Mouse (Mus musculus): ENCODE results near the gene Etfdh. TPM values are rescaled to one million over a fixed set of nuclear protein-coding genes. Genes with fewer than 3 reads are reported as not detected.

Etfdh gene
- polyA plus RNA-seq (2016; fragmentation: Nextera tagmentation; extraction: Ambion mirVana), result 42.2 and 42.5 TPM in 2 replicates

GRCm38 (mm10) chr3:79629416-79629730 lies at the start of gene Etfdh:
Gene Etfdh (minus strand): TSS chr3:79629500.
- H3K36me3 ChIP-seq (replicated peaks), result peaks cover 25% of the 10 kb centered on the region
- peak within 1 kb of the TSS; percentile 76 for H3K9ac ChIP-seq
- ATAC-seq (ENCODE audit: low FRiP score), result peak; percentile 54; the same call in 1 of the 2 replicates
- no peaks in the 10 kb centered on the region for H3K27me3 ChIP-seq
- under 1% methylated on average over 10 of the region's 11 CpGs for WGBS
- peak within 1 kb of the TSS; percentile 75 for H3K4me2 ChIP-seq
- H3K27ac ChIP-seq, result peak within 1 kb of the TSS; percentile 78
- H3K4me1 ChIP-seq, result peaks cover 14% of the 10 kb centered on the region
- peaks cover 9% of the 10 kb centered on the region; the same call in 1 of the 2 replicates for H3K9me3 ChIP-seq
- peak within 1 kb of the TSS; percentile 72 for H3K4me3 ChIP-seq (replicated peaks)

GRCm38 (mm10) chr3:79676411-79676810 lies 47.1 kb upstream of the Etfdh start:
- Histone ChIP-seq H3K9ac (no peak overlapping the region), H3K9me3 (no peaks in the 10 kb centered on the region), H3K4me2 (no peak overlapping the region), H3K27me3 (no peaks in the 10 kb centered on the region), H3K36me3 (replicated peaks) (no peaks in the 10 kb centered on the region), H3K4me3 (replicated peaks) (no peak overlapping the region), H3K4me1 (no peaks in the 10 kb centered on the region), H3K27ac (no peak overlapping the region)
- no peak for ATAC-seq (ENCODE audit: low FRiP score)
- 82% methylated on average over 3 of the region's 3 CpGs for WGBS

DNA sequence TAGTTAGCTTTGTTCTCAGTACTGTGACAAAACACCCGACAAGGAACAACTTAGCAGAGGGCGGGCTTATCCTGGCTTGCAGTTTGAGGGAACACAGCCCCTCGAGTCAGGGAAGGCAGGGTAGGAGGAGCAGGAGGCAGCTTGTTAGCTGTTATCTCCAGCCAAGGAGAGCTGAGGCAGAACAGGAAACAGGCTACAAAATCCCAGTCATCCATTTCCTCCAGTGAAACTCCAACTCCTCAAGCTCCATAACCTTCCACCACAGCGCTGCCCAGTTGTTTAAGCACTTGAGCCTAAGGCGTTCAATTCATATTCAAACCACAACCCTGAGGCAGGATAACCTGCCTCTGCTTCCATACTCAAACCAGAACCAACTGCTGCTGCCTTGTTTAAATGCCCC lies 45.3 kb upstream of the Etfdh start:
- H3K4me2 ChIP-seq, result no peak overlapping the region
- 84% methylated on average over 5 of the region's 5 CpGs for WGBS
- no peak overlapping the region for H3K9ac ChIP-seq
- H3K9me3 ChIP-seq, result no peaks in the 10 kb centered on the region
- H3K27me3 ChIP-seq, result no peaks in the 10 kb centered on the region
- no peaks in the 10 kb centered on the region for H3K4me1 ChIP-seq
- no peaks in the 10 kb centered on the region for H3K36me3 ChIP-seq (replicated peaks)
- H3K4me3 ChIP-seq (replicated peaks), result no peak overlapping the region
- no peak for ATAC-seq (ENCODE audit: low FRiP score)
- H3K27ac ChIP-seq, result no peak overlapping the region

DNA sequence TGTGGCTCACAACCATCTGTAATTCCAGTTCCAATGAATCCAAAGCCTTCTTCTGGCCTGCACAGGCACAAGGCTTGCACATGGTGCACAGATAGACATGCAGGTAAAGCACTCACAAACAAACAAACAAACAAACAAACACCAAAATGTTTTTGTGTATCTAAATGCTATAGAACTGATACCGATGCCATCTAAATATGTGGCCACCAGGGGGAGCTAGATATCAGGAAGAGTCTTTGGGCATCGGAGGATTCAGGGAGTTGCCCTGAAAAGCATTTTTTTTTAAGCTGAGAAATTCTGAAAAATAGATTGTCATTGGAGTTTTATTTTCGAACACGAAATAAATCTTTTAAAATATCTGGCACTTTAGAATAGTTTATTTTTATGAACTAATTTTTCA lies 43.8 kb upstream of the Etfdh start:
- no peaks in the 10 kb centered on the region for H3K9me3 ChIP-seq
- H3K4me1 ChIP-seq, result no peaks in the 10 kb centered on the region
- H3K27ac ChIP-seq, result no peak overlapping the region
- 19% methylated on average over 4 of the region's 4 CpGs for WGBS
- no peak overlapping the region for H3K4me2 ChIP-seq
- ATAC-seq (ENCODE audit: low FRiP score), result no peak
- H3K36me3 ChIP-seq (replicated peaks), result no peaks in the 10 kb centered on the region
- no peaks in the 10 kb centered on the region for H3K27me3 ChIP-seq
- no peak overlapping the region for H3K4me3 ChIP-seq (replicated peaks)
- no peak overlapping the region for H3K9ac ChIP-seq

DNA sequence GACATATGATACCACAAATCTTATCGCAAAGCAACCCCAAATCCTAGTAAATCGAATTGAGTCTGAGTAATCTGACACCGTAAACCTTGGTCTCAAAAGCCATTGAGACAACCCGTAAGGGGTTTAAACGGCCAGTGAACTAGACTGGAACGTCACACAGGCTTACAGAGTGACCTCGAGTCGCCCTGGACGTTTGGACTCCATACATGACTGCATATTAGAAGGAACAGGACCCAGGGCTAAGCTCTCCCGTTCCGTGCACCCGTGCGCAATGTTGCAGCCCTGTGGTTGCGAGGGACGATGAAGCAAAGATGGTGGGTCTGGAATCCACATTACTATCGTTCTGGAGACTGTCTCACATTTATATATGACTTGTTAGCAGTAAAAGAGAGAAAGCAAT lies 42.9 kb upstream of the Etfdh start:
- H3K9ac ChIP-seq, result no peak overlapping the region
- no peak overlapping the region for H3K4me2 ChIP-seq
- H3K27me3 ChIP-seq, result no peaks in the 10 kb centered on the region
- no peaks in the 10 kb centered on the region for H3K36me3 ChIP-seq (replicated peaks)
- ATAC-seq (ENCODE audit: low FRiP score), result no peak
- 78% methylated on average over 16 of the region's 16 CpGs for WGBS
- H3K4me1 ChIP-seq, result no peaks in the 10 kb centered on the region
- H3K4me3 ChIP-seq (replicated peaks), result no peak overlapping the region
- no peaks in the 10 kb centered on the region for H3K9me3 ChIP-seq
- H3K27ac ChIP-seq, result no peak overlapping the region

GRCm38 (mm10) chr3:79670556-79670955 lies 41.3 kb upstream of the Etfdh start:
- 76% methylated on average over 7 of the region's 7 CpGs for WGBS
- no peak for ATAC-seq (ENCODE audit: low FRiP score)
- Histone ChIP-seq H3K27ac (no peak overlapping the region), H3K36me3 (replicated peaks) (no peaks in the 10 kb centered on the region), H3K9ac (no peak overlapping the region), H3K4me2 (no peak overlapping the region), H3K9me3 (no peaks in the 10 kb centered on the region), H3K4me1 (no peaks in the 10 kb centered on the region), H3K27me3 (no peaks in the 10 kb centered on the region), H3K4me3 (replicated peaks) (no peak overlapping the region)

- H3K9me3 ChIP-seq, result no peaks in the 10 kb centered on the region
- peak; percentile 67 for ATAC-seq (ENCODE audit: low FRiP score)
- H3K27ac ChIP-seq, result no peak overlapping the region
- H3K36me3 ChIP-seq (replicated peaks), result no peaks in the 10 kb centered on the region
- no peak overlapping the region for H3K4me3 ChIP-seq (replicated peaks)
- 41% methylated on average over 9 of the region's 9 CpGs for WGBS
- H3K4me1 ChIP-seq, result no peaks in the 10 kb centered on the region
- H3K4me2 ChIP-seq, result no peak overlapping the region
- H3K27me3 ChIP-seq, result no peaks in the 10 kb centered on the region
- H3K9ac ChIP-seq, result no peak overlapping the region
Measured at GRCm38 (mm10) chr3:79664787-79665408, 35.6 kb upstream of the Etfdh start.

DNA sequence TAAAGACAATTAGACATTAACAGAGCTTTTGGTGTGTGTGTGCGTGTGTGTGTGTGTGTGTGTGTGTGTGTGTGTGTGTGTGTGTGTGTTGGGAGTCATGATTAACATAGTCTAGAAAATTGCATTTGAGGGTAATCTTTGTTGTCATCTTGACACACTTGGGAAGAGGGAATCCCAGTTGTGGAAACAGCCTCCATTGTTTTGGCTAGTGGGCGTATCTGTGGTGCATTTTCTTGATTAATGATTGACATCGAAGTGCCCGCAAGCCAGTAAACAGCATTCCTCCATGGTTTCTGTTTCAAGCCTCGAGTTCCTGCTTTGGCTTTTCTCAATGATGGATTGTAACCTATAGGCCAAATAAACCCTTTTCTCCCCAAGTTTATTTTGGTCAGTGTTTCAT lies 27.4 kb upstream of the Etfdh start:
- ATAC-seq (ENCODE audit: low FRiP score), result no peak
- no peak overlapping the region for H3K4me2 ChIP-seq

GRCm38 (mm10) chr3:79652129-79652528 lies 22.8 kb upstream of the Etfdh start:
- H3K27me3 ChIP-seq, result no peaks in the 10 kb centered on the region
- no peaks in the 10 kb centered on the region for H3K9me3 ChIP-seq
- H3K4me3 ChIP-seq (replicated peaks), result no peak overlapping the region
- H3K4me1 ChIP-seq, result no peaks in the 10 kb centered on the region
- WGBS, result 92% methylated on average over 6 of the region's 6 CpGs
- no peak overlapping the region for H3K27ac ChIP-seq
- ATAC-seq (ENCODE audit: low FRiP score), result no peak
- H3K4me2 ChIP-seq, result no peak overlapping the region
- no peaks in the 10 kb centered on the region for H3K36me3 ChIP-seq (replicated peaks)
- no peak overlapping the region for H3K9ac ChIP-seq

More for the DNA sequence above, 27.4 kb upstream of the Etfdh start:
- no peaks in the 10 kb centered on the region for H3K9me3 ChIP-seq
- H3K36me3 ChIP-seq (replicated peaks), result no peaks in the 10 kb centered on the region
- no peak overlapping the region for H3K27ac ChIP-seq
- H3K4me3 ChIP-seq (replicated peaks), result no peak overlapping the region
- WGBS, result 72% methylated on average over 5 of the region's 5 CpGs
- H3K9ac ChIP-seq, result no peak overlapping the region
- H3K4me1 ChIP-seq, result no peaks in the 10 kb centered on the region
- H3K27me3 ChIP-seq, result no peaks in the 10 kb centered on the region

- no peaks in the 10 kb centered on the region for H3K27me3 ChIP-seq
- peaks cover 9% of the 10 kb centered on the region; the same call in 1 of the 2 replicates for H3K9me3 ChIP-seq
- peak within 1 kb of the TSS; percentile 78 for H3K27ac ChIP-seq
- under 1% methylated on average over 60 of the region's 60 CpGs for WGBS
- H3K4me3 ChIP-seq (replicated peaks), result peak within 1 kb of the TSS; percentile 72
- peak within 1 kb of the TSS; percentile 76 for H3K9ac ChIP-seq
- peak within 1 kb of the TSS; percentile 75 for H3K4me2 ChIP-seq
- peaks cover 24% of the 10 kb centered on the region for H3K36me3 ChIP-seq (replicated peaks)
- peak; percentile 98 for ATAC-seq (ENCODE audit: low FRiP score)
- peaks cover 14% of the 10 kb centered on the region for H3K4me1 ChIP-seq
Measured at GRCm38 (mm10) chr3:79628561-79629415, 512 bp downstream of the Etfdh start, which contains the start of gene 4930579G24Rik. Gene 4930579G24Rik (plus strand): TSS chr3:79629079.

DNA sequence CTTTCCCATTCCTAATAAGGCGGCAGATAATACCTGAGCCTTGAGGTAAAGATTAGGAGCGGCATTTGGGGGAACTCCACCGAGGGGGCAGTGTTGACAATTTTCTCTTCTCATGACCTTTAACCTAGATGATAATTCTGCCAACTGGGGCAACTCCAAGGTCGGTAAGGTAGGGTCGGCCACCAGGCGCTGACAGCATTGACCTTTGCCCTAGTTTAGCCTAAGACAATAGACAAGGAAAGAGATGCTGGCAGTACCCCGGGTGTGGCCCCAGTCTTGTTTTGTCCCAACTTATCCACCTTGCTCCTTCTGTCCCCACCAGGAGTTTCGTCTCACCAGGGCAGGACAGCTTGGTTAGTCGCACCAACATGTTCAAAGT lies 1.1 kb downstream of the Etfdh start:
- Histone ChIP-seq H3K27ac (peak overlapping the region; percentile 72), H3K9me3 (peaks cover 7% of the 10 kb centered on the region; the same call in 1 of the 2 replicates), H3K4me1 (peaks cover 14% of the 10 kb centered on the region), H3K36me3 (replicated peaks) (peaks cover 18% of the 10 kb centered on the region), H3K4me2 (peak overlapping the region; percentile 75), H3K27me3 (no peaks in the 10 kb centered on the region), H3K9ac (peak overlapping the region; percentile 64), H3K4me3 (replicated peaks) (peak overlapping the region; percentile 72)
- WGBS, result 0% methylated on average over 9 of the region's 9 CpGs
- no peak for ATAC-seq (ENCODE audit: low FRiP score)

DNA sequence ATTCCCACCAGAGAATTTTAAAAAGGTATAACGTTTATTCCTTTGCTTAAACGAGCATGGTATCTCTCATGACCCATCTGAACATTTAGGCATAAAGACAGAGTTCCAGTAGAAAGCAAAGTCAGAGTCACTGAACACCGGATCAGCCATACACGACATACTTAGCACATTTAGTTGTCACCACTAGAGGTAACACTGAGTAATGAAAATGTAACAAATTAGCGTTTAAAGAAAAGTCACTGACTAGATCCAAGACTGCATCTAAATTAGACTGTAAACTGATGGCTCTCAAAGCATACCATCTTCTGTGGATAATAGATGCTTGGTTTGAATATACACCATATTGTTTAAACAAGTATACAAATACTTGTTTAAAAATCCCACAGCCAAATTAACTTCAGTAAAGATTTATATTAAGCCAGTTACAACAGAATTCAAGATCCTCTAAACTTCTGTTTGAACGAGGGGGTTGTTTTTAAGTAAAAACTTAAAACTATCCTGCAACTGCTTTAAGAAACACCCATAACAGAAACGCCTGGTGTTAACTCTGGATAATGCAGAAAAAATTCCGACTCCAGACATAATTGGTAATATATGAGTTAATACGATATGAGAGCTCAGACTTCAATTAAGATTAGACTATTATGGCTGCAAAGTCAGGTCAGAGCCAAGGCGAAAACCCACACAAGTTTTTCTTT lies 1.7 kb downstream of the Etfdh start:
- H3K4me1 ChIP-seq, result peaks cover 14% of the 10 kb centered on the region
- peak overlapping the region; percentile 75 for H3K4me2 ChIP-seq
- peak overlapping the region; percentile 72 for H3K4me3 ChIP-seq (replicated peaks)
- no peak for ATAC-seq (ENCODE audit: low FRiP score)
- no peak overlapping the region for H3K27ac ChIP-seq
- 39% methylated on average over 10 of the region's 10 CpGs for WGBS
- H3K36me3 ChIP-seq (replicated peaks), result peaks cover 17% of the 10 kb centered on the region
- peaks cover 3% of the 10 kb centered on the region; the same call in 1 of the 2 replicates for H3K9me3 ChIP-seq
- peak overlapping the region; percentile 64; the same call in 1 of the 2 replicates for H3K9ac ChIP-seq
- no peaks in the 10 kb centered on the region for H3K27me3 ChIP-seq
